Mouse (Mus musculus): Measurements from ENCODE around the gene Impdh1.

GRCm38 (mm10) chr6:29264456-29264781 is 48.3 kb upstream of the Impdh1 start:
- no peak for TF ChIP-seq CTCF (IDR thresholded peaks at IDR 0.05; ENCODE audit: extremely low read depth, insufficient read depth, low read length)
- no peak for TF ChIP-seq POLR2A (IDR thresholded peaks at IDR 0.05; ENCODE audit: extremely low read depth, insufficient read depth, low read length)

Measured in cortical plate, adult 2 months (tissue).